Mouse (Mus musculus) lung, postnatal 0 days (tissue): ENCODE results near the gene Elovl7.

Experiments used
- CTCF ChIP-seq: IDR thresholded peaks from 2 replicates; pipeline ENCODE4 v1.5.1; 2016; ENCODE audit warnings: antibody characterized with exemption, mild to moderate bottlenecking
- EP300 ChIP-seq: IDR thresholded peaks from 2 replicates; pipeline ENCODE4 v1.6.1; 2016; ENCODE audit warnings: antibody characterized with exemption, mild to moderate bottlenecking, control low read depth

DNA sequence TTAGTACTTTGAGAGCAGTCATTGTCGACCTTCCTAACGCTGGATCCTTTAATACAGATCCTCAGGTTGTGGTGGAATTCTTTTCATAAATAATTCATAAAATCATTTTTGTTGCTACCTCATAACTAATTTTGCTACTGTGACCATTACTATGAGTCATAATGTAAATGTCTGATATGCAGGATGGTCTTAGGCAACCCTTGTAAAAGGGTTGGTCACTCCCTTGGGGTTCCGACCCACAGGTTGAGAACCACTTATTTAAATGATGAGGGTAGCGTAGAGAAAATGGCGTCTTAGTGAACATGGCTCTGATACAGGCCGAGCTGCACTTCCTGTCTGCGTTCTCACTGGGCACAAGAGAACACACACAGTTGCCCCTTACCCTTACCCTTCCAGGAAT, 63.1 kb downstream of the Elovl7 start:
- TF ChIP-seq CTCF, result no peak
- TF ChIP-seq EP300, result no peak
